Mouse (Mus musculus): ENCODE results near the gene Lasp1.
"Not testable (repeated sequence)": the region's sequence is repeated elsewhere in the genome, so short reads cannot be mapped to it uniquely, and the experiment has no call there.

Gene Lasp1

DNA sequence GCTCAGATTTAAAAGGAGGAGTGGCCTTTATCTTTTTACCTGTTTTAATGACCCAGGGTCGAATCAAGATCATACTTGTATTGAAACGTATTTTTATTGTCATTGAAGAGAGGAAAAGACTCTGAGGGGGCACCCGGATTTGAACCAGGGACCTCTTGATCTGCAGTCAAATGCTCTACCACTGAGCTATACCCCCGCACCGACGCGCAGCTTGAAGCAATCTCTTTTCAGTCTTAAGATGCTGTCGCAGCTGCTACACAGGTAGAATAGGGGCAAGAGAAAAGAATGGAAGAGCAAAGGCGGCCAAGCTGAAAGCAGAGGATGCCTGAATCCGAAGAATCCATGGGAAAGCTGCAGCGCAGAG lies at the start of gene Lasp1:
TSS of gene Lasp1 (plus strand) at position 219 of the 364 bp plus-strand sequence.
- DNase-seq (ENCODE audit: low read depth, low spot score) = no peak

DNA sequence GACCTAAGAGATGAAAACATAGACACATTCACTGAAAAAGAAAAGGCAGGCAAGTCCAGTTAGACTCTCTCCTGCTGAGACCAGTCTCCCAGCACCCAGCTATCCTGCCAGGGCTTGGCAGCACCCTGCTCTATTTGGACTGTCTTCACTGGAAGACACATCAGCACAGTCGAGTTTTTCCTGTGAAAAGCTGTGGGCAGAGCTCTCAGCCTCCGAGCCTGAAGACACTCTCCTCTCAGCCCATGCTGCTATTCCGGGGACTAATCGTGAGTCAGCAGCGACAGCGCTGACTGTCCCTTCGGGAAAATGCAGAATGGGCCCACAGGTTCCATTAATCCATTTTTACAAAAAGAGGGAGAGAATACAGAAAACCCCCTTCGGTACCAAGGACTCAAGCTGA lies 45.5 kb upstream of the Lasp1 start:
- no peak for DNase-seq (ENCODE audit: low read depth, low spot score)

- DNase-seq (ENCODE audit: low read depth, low spot score) = no peak
These were observed 40.7 kb upstream of the Lasp1 start for GRCm38 (mm10) chr11:97758125-97758524.

DNA sequence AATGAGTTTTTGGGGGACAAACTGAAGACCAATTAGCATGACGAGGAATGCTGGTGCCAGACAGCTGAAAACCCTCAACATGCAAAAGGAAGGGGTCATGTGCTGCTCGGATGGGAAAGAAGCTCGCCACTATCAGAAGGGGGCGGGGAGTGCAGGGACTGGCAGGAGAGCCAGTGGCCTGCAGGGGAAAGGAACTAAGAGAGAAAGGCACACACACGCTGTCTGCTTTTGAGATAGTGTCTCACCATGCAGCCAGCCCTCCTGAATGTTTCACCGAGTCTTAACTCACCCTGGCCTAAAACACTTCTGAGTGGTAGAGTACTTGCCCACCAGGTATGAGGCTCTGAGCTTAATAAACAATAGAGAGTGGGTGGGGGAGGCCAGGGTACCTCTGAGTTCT lies 39.9 kb upstream of the Lasp1 start:
- no peak for DNase-seq (ENCODE audit: low read depth, low spot score)

- no peak for DNase-seq (ENCODE audit: low read depth, low spot score)
These were observed 37.2 kb upstream of the Lasp1 start for GRCm38 (mm10) chr11:97761638-97762037.

- DNase-seq (ENCODE audit: low read depth, low spot score) = peak; percentile 94
These were observed 32.5 kb upstream of the Lasp1 start, which contains the start of gene Cwc25 for GRCm38 (mm10) chr11:97766154-97766881. Gene Cwc25, minus strand, starts transcription at chr11:97766556.

DNA sequence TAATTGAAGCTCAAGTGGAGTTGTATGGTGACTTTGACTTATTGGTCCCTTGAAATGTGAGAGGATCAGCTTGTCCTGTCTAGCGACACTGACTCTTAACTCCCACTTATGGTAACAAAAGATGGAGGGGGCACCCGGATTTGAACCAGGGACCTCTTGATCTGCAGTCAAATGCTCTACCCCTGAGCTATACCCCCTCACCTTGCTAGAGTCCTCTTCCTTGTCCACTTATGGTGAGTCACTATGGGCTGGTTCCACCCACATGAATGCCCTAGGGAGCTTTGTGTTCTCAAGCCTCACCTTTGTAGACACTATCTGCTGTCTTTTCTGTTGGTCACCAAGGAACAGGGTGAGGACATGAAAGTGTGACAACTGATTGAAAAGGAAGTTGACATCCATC lies 29.1 kb upstream of the Lasp1 start:
- no peak for DNase-seq (ENCODE audit: low read depth, low spot score)

DNA sequence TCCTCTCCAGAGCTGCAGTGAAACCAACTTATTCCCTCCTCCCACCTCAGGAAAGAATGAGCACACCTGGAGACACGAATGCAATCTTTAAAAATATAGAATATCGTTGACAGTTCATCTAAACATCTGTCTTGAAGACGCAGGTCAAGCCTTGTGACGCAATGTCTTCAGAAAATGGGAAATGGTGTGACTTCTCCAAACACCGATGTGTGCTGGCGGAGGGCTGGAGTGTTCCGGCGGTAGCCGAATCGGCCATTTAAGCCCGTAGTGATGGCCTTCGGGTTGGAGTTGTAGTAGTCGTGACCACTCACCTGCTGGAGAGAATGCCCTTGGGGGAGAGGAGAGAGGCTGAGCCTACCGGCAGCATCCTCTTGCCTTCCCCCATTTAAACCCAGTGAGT lies 27.4 kb upstream of the Lasp1 start:
- no peak for DNase-seq (ENCODE audit: low read depth, low spot score)

DNA sequence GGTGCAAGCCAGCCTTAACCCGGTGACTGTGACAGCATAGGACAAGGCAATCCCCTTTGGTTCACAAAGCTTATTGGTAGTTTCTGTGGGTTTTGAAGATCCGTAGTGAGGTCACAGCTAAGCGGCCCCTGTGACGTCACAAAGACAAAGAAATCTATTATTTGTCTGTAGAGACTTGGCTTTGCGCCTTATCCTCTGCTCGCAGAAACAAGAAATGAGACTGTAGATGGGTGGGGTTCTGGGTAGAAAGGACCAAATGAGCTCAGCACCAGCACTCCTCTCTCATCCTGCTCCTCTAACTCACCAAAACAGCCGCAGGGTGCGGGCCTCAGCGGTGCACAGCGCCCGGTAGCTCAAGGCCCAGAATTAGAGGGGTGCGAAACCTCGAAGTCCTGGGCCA lies 23.6 kb upstream of the Lasp1 start:
- DNase-seq (ENCODE audit: low read depth, low spot score) = no peak

GRCm38 (mm10) chr11:97775808-97776496 lies 22.8 kb upstream of the Lasp1 start, which contains the start of gene 1700001P01Rik:
Gene 1700001P01Rik, minus strand, starts transcription at chr11:97775918.
- DNase-seq (ENCODE audit: low read depth, low spot score) = no peak

DNA sequence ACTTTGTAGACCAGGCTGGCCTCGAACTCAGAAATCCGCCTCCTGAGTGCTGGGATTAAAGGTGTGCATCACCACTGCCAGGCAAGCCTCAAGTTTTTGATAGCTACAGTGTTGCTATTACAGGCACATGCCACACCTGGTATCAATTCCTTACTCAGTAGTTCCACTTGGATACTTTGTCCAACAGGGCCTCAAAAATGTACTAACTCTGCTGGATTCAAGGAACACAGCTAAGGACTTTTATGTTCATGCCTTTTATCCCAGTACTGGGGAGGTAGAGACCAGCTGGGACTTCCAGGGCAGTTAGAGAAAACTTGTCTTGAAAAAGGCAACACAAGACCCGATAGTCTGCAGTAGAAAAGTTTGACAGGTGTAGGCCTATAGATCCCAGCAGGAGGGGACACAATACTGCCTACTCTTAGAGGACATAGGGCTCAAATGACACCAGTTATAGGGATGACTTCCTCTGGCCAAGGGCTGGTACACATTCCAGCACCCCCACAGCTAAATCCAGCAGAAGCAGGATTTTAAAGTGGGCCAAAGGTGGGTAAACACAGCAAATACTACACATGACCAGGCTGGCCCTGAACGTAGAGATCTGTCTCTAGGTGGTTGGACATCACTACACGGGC lies 22.2 kb upstream of the Lasp1 start:
- no peak for DNase-seq (ENCODE audit: low read depth, low spot score)

GRCm38 (mm10) chr11:97777129-97777529 lies 21.7 kb upstream of the Lasp1 start:
- no peak for DNase-seq (ENCODE audit: low read depth, low spot score)

DNA sequence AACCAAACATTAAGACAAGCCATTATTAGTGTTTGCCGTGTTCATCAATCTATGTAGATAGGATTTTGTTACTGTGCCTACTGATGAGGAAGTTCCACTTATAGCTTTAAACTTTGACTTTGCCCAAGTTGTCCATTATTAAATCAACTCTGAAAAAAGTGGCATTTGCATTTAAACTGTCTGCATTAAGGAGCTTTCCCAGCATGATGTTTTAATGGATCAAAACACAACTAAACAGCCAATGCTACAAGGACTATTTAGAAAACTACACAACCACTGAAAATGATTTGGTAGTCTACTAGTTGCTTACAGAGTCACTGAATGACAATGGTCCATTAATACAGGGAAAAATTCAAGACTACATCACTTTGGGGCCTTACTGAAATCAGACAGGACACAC lies 19.9 kb upstream of the Lasp1 start:
- no peak for DNase-seq (ENCODE audit: low read depth, low spot score)

DNA sequence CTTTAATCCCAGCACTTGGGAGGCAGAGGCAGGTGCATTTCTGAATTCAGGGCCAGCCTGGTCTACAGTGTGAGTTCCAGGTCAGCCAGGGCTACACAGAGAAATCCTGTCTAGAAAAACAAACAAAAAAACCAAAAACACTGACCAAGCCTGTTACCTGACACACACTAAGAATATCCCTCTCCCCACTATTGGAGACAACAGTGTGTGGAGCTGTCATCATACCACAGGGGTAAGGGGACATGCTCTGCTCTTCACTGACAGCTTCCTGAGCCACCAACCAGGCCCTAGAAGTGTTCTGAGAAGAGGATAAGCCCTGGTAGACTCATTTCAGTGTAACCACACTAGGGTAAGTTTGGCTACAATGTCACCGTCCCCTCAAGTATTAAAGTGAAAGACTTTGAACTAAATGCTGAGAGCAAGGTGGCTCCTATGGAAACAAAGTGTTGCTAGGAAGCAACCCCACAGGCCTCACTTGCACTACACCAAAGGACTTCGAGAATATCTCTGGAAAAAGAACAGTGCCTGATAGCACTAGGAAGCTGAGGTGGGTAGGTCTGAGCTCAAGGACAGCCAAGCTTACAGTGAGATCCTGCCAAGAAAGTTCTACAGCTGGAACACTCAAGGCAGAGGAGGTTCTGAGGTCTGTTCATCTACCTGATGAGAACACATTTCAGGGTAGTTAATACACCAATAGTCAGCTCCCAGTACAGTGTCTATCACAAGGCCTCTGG lies 18.7 kb upstream of the Lasp1 start:
- no peak for DNase-seq (ENCODE audit: low read depth, low spot score)

DNA sequence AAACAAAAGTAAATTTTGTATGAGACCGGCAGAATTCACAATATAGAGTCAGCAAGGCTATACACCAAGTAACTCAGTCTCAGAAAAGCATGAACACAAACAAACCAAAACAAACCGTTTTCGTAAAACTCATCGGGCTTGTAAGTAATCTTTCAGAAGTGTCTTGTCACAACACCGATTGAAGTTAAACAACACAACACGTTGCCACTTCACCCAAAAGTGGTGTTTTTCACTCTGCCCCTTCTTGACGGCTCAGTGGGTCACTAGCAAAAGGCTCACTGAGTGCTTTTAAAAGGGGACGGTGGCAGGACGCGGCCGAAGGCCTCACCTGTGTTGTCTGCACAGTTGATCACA lies 17.3 kb upstream of the Lasp1 start:
- no peak for DNase-seq (ENCODE audit: low read depth, low spot score)

DNA sequence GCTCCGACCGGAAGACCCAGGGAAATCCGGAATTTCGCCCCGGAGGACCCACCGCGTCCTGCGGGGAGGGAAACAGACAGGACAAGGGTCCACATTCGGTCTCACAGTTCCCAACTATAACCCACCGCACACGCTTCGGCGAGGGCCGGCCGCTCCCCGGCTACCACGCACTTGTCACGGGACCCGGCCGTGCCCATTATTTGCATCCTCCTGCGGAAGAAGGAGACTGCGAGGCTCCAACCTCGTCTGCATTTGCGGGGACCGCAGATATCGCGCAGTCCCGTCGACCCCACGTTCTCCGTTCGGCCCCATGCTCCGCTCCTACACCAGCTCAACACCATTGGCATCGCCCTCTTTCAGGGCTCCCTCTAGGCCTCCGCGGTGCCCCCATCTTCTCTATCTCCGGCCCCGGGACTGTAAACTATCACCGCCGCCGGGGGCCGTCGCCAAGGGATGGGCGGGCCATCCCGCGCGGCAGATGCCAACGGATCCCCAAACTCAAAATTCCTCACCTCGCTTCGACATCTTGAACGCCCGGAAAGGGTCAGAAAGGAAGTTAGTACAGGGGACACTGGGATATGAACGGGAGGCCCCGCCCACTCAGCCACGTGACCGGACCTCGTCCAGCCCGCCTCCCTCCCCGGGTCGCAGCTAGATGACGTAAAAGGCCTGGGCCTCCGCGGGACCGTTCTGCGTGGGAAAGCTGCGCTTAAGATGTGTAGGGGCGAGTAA lies 16.8 kb upstream of the Lasp1 start, which contains the start of gene Rpl23:
TSS of gene Rpl23 (minus strand) at position 606 of the 732 bp plus-strand sequence.
- peak; percentile 97 for DNase-seq (ENCODE audit: low read depth, low spot score)

- no peak for DNase-seq (ENCODE audit: low read depth, low spot score)
These were observed 16.3 kb upstream of the Lasp1 start for GRCm38 (mm10) chr11:97782564-97782895.

- no peak for DNase-seq (ENCODE audit: low read depth, low spot score)
These were observed 10.8 kb upstream of the Lasp1 start for GRCm38 (mm10) chr11:97787961-97788360.

- DNase-seq (ENCODE audit: low read depth, low spot score) = no peak
These were observed 9.1 kb upstream of the Lasp1 start for GRCm38 (mm10) chr11:97789727-97790126.

GRCm38 (mm10) chr11:97790778-97791438 lies 7.9 kb upstream of the Lasp1 start:
- not testable (repeated sequence) for DNase-seq (ENCODE audit: low read depth, low spot score)

- DNase-seq (ENCODE audit: low read depth, low spot score) = no peak
These were observed 5.6 kb upstream of the Lasp1 start for GRCm38 (mm10) chr11:97793165-97793564.
